Comparison of ENCODE assay signal across 22 mouse cellular contexts in the genomic region with DNA sequence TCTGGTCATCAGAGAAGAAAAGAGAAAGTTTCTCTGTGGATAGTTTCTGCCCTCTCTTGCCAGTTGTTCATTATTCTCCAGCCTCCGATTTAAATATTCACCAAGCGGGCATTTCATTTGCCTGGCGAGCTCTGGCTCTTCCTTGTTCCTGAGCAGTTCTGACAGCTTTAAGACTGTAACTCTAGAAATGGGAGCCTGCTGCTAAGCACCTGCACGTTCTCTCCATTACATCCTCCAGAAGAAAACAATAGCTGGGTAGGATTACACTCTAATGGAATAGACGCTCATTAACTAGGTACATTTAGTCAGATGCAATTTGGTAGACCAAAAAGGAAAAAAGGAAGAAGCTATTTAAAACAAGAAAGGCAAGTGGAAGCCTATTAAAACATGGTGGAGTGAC. TPM values are rescaled to one million over a fixed set of nuclear protein-coding genes. Genes with fewer than 3 reads are reported as not detected.
"Had no signal": no experiment of that assay in that cellular context is flagged by ENCODE, and none has a peak within 500 bp of the region (broad histone marks: within the 10 kb centered on the region; RNA-seq: fewer than 3 reads in every experiment).

No protein-coding gene starts in this region.

- H3K27me3 ChIP-seq: limb, embryonic 12.5 days; limb, embryonic 15.5 days; midbrain, embryonic 12.5 days; midbrain, embryonic 15.5 days; neural tube, embryonic 12.5 days; neural tube, embryonic 15.5 days had no signal

- DNase-seq: left cerebral cortex, postnatal 4 days; liver, postnatal 0 days; lung, embryonic 14.5 days; right cerebral cortex, adult 18-20 months; right cerebral cortex, postnatal 14 days; right cerebral cortex, postnatal 4 days; thymus, adult 2 months; thymus, postnatal 14 days; thymus, postnatal 4 days had no signal

- H3K27ac ChIP-seq: limb, embryonic 12.5 days; limb, embryonic 15.5 days; liver, embryonic 14.5 days; macrophage; midbrain, embryonic 12.5 days; midbrain, embryonic 15.5 days; neural tube, embryonic 12.5 days; neural tube, embryonic 15.5 days; stomach, postnatal 0 days had no signal

- H3K9ac ChIP-seq: limb, embryonic 12.5 days; limb, embryonic 15.5 days; liver, embryonic 14.5 days; liver, postnatal 0 days; lung, embryonic 14.5 days; midbrain, embryonic 12.5 days; midbrain, embryonic 15.5 days; neural tube, embryonic 12.5 days; neural tube, embryonic 15.5 days had no signal

- H3K4me3 ChIP-seq: limb, embryonic 12.5 days; limb, embryonic 15.5 days; midbrain, embryonic 12.5 days; midbrain, embryonic 15.5 days; neural tube, embryonic 12.5 days; neural tube, embryonic 15.5 days had no signal

- ATAC-seq: intestine, embryonic 16.5 days; liver, postnatal 0 days; lung, postnatal 0 days; midbrain, embryonic 15.5 days had no signal

- H3K4me2 ChIP-seq: limb, embryonic 12.5 days; limb, embryonic 15.5 days; liver, embryonic 11.5 days; lung, embryonic 14.5 days; midbrain, embryonic 12.5 days; midbrain, embryonic 15.5 days; neural tube, embryonic 12.5 days; neural tube, embryonic 15.5 days had no signal

- H3K9me3 ChIP-seq: limb, embryonic 12.5 days; limb, embryonic 15.5 days; midbrain, embryonic 12.5 days; midbrain, embryonic 15.5 days; neural tube, embryonic 12.5 days; neural tube, embryonic 15.5 days had no signal

- H3K4me1 ChIP-seq: limb, embryonic 15.5 days; midbrain, embryonic 12.5 days; midbrain, embryonic 15.5 days; neural tube, embryonic 12.5 days; neural tube, embryonic 15.5 days had no signal

- H3K36me3 ChIP-seq: limb, embryonic 12.5 days; limb, embryonic 15.5 days; midbrain, embryonic 12.5 days; midbrain, embryonic 15.5 days; neural tube, embryonic 12.5 days; neural tube, embryonic 15.5 days had no signal

RNA-seq across cellular contexts. Expression of a gene that starts 36.3 kb away (rescaled TPM):
- total RNA-seq: megakaryocyte, adult 5-6 weeks had no signal
